Mouse (Mus musculus): ENCODE results near the gene Rhobtb3. TPM values are rescaled to one million over a fixed set of nuclear protein-coding genes. Genes with fewer than 3 reads are reported as not detected.
A peak's percentile ranks its signal among the peaks of the same experiment; 100 is the strongest.

Gene Rhobtb3
- total RNA-seq, 1 experiment from 2014 or later = not detected

DNA sequence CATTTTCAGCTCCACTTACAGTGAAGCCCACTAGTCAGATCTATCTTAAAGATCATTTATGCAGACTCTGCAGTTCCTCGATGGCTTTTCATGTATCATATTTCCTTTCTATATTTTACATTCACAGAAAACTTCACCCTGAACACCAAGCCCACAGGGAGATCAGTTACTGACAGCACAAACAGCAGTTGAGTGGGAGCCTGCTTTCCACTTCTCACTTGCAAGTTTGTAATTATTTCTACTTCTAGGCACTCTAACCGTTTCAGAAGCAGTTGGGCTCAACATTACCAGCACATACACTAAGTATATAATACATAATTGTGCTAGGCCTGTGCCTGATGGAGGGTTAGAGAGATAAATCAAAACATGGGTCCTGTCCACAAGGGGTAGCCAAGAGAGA is 75.8 kb downstream of the Rhobtb3 start:
- no peak for ATAC-seq (replicated peaks; ENCODE audit: insufficient number of reproducible peaks, low FRiP score, low TSS enrichment, poor library complexity, severe bottlenecking)

DNA sequence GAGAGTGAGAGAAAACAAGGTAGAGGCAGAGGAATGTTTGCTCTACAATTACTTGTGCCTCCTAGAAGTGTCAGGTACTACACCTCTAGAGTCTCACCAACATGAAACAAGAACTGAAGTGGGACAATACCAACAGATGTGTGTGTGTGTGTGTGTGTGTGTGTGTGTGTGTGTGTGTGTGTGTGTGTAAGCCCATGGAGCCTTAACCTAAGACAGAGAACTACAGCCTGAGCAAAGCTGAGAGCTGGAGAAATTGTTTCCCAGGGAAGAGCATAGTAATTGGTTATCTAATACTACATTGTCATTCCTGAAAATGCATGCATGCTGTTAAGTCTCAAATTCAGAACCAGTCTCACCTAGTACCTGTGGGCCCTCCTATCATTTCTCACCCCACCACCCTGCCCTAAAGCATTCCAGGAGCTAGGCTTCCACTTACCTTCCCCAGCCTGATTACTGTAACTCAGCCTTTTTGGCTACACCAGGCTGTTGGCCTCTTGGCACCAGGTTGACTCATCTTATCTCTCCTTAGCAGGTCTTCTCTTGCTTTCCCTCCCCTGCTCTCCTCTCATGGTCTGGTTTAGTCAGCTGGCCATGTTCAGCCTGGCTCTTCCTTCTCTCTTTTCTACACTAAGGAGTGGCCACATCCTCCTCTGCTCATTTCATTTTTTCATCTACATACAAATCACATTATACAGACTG is 78.1 kb downstream of the Rhobtb3 start:
- no peak for ATAC-seq (replicated peaks; ENCODE audit: insufficient number of reproducible peaks, low FRiP score, low TSS enrichment, poor library complexity, severe bottlenecking)

DNA sequence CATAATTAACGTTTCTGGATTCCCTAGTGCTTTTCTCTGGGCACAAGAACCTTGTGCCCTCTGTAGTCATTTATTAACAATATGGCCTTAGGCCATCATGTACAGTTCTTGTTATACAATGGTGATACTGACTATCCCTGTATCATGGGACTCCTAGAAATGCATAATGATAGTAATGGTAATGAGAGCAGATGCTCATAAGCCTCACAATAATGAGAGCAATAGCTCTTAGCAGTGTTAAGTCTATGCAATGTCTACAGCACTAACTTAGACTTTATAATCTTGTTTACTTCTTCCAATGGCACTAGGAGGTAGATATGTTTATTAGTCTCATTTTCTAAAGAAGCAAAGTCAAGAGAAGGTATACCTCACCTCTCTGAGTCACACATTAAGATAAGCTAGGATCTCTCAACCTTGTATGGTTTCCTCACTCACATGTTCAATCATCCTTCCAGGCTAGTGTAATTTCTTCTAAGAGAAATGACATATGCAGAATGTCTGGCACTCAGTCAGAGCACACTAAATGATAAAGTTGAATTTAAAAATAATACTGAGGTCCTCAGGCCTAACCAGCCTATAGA is 84.4 kb downstream of the Rhobtb3 start:
- no peak for ATAC-seq (replicated peaks; ENCODE audit: insufficient number of reproducible peaks, low FRiP score, low TSS enrichment, poor library complexity, severe bottlenecking)

DNA sequence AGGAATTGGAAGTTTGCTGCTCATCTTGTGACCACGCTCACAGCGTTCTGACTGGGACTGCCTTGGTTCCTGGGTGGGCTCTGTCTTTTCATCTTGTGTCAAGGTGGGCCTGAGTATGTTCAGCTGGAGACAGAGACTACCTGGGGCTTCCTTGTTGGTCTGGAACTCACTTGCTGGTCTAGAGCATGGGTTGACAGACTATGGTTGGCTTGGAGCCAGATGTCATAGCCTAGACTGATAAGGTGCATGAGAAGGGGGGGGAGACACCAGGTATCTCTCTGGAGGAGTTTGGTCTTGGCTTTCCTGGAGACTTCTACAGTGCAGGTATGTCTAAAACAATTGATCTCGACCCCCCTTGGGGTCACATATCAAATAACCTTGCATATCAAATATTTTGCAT is 90.6 kb downstream of the Rhobtb3 start:
- ATAC-seq (replicated peaks; ENCODE audit: insufficient number of reproducible peaks, low FRiP score, low TSS enrichment, poor library complexity, severe bottlenecking) = no peak

DNA sequence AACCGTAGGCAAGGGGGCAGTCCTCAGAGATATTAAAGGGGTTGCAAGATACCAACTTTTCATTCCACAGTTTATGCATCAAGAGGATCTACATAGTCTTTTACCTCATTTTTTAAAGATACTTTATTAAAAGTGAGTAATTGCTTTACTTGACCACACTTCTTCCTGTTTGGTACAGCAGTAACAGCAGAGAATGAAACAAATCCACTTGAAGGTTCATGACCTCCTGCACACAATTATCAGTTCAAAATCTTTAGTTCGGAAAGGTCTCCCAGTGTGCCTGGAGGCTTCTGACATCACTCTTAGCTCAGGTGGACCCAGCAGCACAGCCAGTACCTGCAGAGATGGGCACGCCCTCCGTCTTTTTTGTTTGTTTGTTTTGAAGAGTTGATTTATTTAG is 91.7 kb downstream of the Rhobtb3 start:
- ATAC-seq (replicated peaks; ENCODE audit: insufficient number of reproducible peaks, low FRiP score, low TSS enrichment, poor library complexity, severe bottlenecking) = no peak

DNA sequence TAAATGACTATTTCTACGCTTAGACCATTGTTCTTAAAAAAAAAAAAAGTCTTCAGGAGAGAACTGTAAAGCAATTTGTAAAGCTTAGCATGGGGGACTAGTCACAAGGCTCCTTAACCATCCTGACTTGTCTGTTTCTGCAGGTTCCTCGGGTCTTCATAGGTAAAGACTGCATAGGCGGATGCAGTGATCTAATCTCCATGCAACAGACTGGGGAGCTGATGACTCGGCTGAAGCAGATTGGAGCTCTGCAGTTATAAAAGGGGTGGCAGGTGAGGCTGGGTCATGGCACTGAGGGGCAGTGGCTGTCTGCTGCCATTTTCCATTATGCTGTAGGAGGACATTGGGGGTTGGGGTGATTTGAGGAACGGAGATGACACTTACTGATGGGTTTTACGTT is 96.7 kb downstream of the Rhobtb3 start:
- no peak for ATAC-seq (replicated peaks; ENCODE audit: insufficient number of reproducible peaks, low FRiP score, low TSS enrichment, poor library complexity, severe bottlenecking)

DNA sequence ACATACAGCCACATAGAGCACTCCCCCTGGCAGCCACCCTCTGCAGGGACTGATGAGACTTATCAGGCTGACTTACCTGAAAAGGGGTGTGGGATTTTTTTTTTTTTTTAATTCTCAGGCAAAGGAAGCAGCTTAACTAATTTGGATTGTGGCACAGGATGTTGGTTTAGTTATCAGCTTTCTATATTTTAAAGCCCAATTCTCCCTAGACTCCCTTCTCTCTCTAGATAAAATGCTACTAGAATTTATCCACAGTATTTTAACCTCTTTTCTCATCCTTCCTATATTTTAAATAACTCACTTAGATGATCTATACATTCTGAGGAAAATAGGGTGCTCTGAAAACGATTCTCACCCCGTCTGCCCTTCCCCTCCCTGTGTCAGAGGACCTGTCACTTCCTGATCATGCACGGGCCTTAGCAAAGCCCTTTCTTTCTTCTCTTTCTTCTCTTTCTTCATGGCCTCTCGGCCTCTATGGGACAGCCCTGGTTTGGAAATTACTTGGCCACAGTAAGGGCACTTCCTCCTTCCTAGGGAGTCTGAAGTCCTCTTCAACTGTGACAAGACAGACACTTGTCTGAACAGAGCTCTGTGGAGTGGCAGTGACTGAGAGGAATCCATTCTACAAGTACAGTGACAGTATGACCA is 98.1 kb downstream of the Rhobtb3 start:
- ATAC-seq (replicated peaks; ENCODE audit: insufficient number of reproducible peaks, low FRiP score, low TSS enrichment, poor library complexity, severe bottlenecking) = peak; percentile 51

DNA sequence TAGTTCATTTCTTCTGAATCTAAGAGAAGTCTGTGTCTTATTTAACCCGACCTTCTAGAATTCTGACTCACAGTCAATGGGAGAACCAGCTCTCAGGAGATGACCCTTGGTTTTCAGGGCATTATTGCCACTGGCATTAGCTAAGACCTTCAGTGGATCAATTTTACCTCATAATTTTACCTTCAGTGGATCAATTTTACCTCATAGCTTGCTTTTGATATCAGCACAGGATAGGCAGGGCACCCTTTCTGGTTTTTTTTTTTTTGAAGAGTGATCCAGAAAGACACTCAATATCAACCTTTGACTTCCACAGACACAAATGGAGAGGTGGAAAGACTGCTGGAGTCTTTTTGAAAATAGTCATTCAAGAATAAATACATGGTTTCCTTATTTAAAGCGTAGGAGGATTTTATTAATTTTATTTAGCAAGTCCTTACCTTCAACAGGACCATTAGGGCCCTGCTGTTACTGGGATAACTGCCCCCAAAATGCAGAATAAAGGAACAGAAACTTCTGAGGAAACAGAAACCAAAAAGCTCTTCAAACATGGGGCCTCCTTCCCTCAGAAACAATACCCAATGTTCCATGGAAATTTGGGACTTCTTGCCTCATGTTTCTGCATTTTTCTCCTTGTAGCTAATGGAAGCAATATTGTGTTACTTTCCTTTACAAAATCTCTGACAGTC is 98.7 kb downstream of the Rhobtb3 start:
- ATAC-seq (replicated peaks; ENCODE audit: insufficient number of reproducible peaks, low FRiP score, low TSS enrichment, poor library complexity, severe bottlenecking) = no peak

DNA sequence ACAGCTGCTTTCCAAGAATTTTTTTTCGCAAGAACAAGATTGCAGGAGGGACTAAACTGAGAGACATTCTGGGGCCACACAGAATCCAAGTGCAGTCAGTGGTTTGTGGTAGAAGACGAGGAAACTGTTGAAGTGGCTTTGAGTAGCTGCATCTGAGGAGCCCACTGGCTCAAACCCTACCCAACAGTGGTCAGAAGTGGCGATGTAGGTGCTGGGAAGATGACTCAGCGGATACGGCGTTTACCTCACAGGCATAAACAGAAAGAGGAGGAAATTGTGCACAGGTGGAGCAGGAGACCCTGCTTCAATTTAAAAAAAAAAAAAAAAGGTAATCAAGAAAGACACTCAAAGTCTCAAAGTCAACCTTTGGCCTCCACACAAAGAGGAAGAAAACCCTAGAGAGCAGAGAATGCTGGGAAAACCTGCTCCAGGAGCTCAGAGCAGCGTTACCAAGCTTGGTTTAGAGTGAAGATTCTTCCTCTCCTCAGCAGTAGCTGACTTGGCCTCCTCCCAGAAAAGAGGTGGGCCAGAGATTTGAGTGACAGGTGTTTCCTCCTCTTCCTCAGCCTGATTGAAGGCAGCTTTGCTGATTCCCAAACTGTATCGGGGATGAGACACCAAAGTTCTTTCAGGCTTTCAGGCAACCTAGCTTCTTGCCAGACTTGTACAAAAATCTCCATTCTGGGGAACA is 99.6 kb downstream of the Rhobtb3 start:
- no peak for ATAC-seq (replicated peaks; ENCODE audit: insufficient number of reproducible peaks, low FRiP score, low TSS enrichment, poor library complexity, severe bottlenecking)

DNA sequence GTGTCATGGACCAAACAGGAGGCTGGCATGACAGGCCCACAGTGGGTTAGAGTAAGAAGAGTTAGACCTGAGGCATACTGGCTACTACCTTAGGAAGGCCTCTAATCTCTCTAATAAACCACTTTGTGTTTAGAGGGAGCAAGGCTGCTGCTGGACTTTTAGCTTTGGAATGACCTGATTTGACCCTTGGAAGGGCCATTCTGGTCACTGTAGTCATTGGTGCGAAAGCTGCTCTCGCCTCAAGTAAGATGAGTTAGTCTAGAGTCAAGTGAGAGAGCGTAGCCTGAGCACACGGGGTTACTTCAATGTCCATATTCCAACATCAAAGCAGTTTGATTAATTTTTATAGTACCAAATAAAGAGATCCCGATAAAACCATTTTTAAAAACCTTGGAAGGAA is 100.4 kb downstream of the Rhobtb3 start:
- ATAC-seq (replicated peaks; ENCODE audit: insufficient number of reproducible peaks, low FRiP score, low TSS enrichment, poor library complexity, severe bottlenecking) = no peak

DNA sequence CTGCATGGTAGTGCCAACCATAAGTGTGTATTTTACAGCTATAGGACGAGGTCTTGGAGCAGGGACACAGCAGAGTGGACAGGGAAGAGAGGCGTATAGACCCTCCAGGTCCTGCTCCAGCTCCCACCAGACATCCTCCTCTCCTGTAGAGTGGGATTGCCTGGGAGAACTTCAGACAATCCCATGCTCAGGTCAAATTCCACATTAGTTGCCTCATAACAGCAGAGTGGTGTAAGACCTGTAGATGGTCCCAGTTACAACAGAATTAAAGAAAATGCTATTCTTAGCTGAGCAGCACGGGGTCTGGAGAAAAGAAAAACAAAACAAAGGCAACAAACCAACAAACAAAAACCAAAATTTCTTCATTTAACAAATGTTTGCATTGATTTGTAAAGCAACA is 101.8 kb downstream of the Rhobtb3 start:
- ATAC-seq (replicated peaks; ENCODE audit: insufficient number of reproducible peaks, low FRiP score, low TSS enrichment, poor library complexity, severe bottlenecking) = no peak

DNA sequence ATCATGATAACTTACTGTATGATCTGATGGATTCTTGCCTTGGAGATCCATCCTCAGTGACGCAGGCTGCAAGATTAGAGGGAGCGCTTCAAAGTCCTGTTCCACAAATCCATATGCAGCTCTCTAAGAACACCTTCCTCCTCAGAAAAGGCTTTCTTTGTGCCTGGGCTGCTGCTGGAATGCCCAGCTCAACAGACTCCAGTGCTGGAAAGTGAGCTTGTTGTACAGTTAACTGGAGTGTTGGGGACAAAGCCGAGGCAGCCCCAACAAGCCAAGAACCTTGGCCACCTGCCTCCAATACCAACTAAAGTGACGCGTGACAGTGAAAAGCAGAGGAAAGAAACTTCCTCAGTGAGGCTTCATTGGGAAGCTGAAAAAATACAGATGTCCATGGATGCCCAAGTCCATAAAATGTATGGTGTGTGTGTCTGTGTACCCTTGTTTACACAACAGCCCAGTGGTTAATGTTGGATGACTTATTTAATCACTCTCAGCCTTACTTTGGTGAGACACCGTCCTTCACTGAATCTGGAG is 102.9 kb downstream of the Rhobtb3 start:
- no peak for ATAC-seq (replicated peaks; ENCODE audit: insufficient number of reproducible peaks, low FRiP score, low TSS enrichment, poor library complexity, severe bottlenecking)

DNA sequence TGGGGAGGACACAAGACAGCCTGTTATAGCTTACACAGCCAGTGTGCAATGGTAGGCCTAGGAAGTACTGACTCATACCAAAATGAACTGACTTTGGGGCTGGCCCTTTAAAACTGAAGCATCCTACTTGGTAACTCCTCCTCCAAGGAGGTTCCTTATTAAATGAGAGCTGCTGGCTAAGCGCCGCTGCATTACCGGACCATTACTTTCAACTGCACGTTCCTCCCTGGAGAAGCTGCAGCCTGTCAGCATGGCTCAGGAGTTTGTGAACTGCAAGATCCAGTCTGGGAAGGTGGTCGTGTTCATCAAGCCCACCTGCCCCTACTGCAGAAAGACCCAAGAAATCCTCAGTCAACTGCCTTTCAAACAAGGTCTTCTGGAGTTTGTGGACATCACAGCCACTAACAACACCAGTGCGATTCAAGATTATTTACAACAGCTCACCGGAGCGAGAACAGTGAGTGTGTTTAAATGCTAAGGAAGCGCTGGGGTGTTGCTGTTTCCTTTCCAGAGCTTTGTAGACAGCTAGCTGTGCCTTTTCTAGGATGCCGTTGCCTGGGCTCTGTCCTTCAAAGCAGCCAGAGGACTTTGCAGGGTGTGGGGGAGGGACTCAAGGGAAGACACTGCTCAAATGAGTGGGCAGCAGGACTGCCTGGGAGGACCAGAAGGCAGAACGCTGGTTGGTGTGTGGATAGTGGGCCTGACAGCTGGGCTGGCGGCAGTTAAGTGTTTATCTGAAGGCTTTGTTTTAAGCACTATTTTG is 103.8 kb downstream of the Rhobtb3 start, which contains the start of gene Glrx:
Glrx (plus strand) TSS at position 150 of the 763 bp plus-strand sequence.
- peak; percentile 88 for ATAC-seq (replicated peaks; ENCODE audit: insufficient number of reproducible peaks, low FRiP score, low TSS enrichment, poor library complexity, severe bottlenecking)

DNA sequence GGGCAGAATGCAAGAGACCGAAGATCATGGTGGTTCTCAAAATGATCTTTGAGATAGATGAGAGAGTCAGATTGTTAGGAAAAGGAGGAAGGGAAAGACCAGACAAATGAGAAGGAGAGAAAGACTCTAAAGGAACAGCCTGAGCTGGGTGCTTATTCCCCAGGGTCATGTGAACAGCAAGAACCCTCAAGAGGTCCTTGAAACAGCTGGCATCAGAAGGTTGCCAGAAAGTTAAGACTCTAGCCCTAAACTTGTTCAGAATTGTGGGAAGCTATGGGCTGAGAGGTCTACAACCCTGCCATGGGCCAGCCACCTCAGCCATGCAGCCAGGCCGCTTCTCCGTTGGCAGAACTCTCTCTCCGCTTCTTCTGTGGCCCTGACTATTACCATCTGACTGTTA is 105.2 kb downstream of the Rhobtb3 start:
- no peak for ATAC-seq (replicated peaks; ENCODE audit: insufficient number of reproducible peaks, low FRiP score, low TSS enrichment, poor library complexity, severe bottlenecking)

DNA sequence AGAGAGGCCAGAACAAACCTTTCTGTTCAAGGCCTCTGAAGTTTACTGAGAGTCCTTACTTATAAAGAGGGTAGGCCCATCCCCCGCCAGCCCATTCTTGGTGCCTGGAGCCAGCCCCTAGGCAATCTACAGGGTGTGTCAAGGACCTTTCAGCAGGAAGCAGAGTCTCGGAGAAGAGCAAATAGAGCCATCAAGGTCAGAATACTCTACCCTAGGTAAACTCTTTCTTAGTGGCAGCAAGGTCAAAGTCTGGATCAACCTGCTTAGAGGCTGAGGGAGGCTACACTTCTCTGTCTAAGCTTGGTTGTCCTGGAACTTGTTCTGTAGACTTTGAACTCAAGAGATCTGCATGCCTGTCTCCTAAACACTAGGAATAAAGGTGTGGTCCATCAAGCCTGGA is 108.3 kb downstream of the Rhobtb3 start:
- no peak for ATAC-seq (replicated peaks; ENCODE audit: insufficient number of reproducible peaks, low FRiP score, low TSS enrichment, poor library complexity, severe bottlenecking)

DNA sequence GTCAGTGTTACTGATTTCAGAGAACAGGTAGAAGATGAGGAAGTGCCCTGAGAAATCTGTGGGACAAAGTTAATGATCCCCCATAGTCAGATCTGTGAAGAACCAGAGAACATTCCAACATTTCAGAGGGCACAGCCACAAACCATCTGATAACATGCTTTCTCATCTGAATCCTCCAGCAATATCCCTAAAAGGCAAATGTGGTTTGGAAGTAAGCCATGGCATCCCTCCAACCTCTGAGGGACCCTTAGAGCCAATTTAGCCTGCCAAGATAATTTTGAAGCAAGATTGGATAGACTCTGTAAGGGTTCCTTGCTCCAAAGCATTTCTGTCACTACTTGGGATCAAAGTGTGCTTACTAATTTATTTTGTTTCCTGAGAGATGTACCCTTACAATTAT is 110.2 kb downstream of the Rhobtb3 start:
- ATAC-seq (replicated peaks; ENCODE audit: insufficient number of reproducible peaks, low FRiP score, low TSS enrichment, poor library complexity, severe bottlenecking) = no peak

DNA sequence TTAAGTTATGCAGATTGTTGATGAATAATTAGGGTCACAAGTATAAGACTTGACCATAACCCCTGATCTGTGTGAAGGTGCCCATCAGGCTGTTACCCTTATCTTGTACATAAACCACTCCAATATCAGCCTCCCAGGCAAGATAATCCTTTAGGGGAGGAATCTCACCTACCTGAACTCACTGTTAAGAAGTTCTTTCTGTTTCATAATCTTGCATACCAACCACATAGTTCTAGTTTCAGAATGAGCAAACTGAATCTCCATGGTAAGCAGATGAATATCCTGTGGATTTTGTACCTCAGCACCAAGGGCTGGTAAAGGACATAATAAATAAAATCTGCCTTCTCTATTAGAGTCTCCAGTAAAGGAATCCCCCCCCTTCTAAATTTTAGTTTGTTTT is 111.0 kb downstream of the Rhobtb3 start:
- ATAC-seq (replicated peaks; ENCODE audit: insufficient number of reproducible peaks, low FRiP score, low TSS enrichment, poor library complexity, severe bottlenecking) = no peak

DNA sequence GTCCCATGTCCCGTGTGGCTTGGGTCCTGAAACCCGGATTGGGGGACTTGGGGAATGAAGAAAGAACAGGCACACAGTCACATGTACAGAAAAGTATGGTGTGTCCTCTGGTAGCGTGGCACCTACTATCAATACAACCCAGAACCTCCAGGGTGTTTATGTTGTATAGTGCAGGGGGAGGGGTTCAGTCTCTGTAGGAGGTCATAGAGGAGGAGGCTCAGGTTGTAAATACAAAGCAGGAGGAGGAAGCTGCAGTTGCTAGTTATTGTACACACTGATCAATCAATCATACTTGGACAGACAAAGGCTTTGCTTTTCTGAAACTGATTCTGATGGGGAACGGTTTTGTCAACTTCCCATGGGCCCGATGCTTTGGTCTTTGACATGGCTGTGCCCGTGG is 112.0 kb downstream of the Rhobtb3 start:
- no peak for ATAC-seq (replicated peaks; ENCODE audit: insufficient number of reproducible peaks, low FRiP score, low TSS enrichment, poor library complexity, severe bottlenecking)

All from monocyte, adult 5-6 weeks (primary cell).